Mouse (Mus musculus): ENCODE results near the gene Ccdc142.
A peak's percentile ranks its signal among the peaks of the same experiment; 100 is the strongest.

Ccdc142 gene

GRCm38 (mm10) chr6:83117616-83118015, 16.2 kb downstream of the Ccdc142 start:
- no peak for DNase-seq (ENCODE audit: low read depth, low spot score)

- DNase-seq (ENCODE audit: low read depth, low spot score), result no peak
Observed at GRCm38 (mm10) chr6:83118369-83118768, 17.0 kb downstream of the Ccdc142 start.

GRCm38 (mm10) chr6:83118825-83119733, 17.7 kb downstream of the Ccdc142 start:
- DNase-seq (ENCODE audit: low read depth, low spot score), result no peak

- no peak for DNase-seq (ENCODE audit: low read depth, low spot score)
Observed at GRCm38 (mm10) chr6:83119734-83120051, 18.3 kb downstream of the Ccdc142 start.

- peak; percentile 100 for DNase-seq (ENCODE audit: low read depth, low spot score)
Observed at GRCm38 (mm10) chr6:83120930-83121862, 19.8 kb downstream of the Ccdc142 start, which contains the start of gene Wbp1. TSS of gene Wbp1 (minus strand) at chr6:83121559.

- no peak for DNase-seq (ENCODE audit: low read depth, low spot score)
Observed at GRCm38 (mm10) chr6:83121863-83122710, 20.7 kb downstream of the Ccdc142 start.

GRCm38 (mm10) chr6:83122961-83123360, 21.6 kb downstream of the Ccdc142 start:
- no peak for DNase-seq (ENCODE audit: low read depth, low spot score)

GRCm38 (mm10) chr6:83124851-83125312, 23.5 kb downstream of the Ccdc142 start:
- DNase-seq (ENCODE audit: low read depth, low spot score), result peak; percentile 97

GRCm38 (mm10) chr6:83125331-83125730, 23.9 kb downstream of the Ccdc142 start, which contains the start of gene Ino80b:
TSS of gene Ino80b (minus strand) at chr6:83125431.
- no peak for DNase-seq (ENCODE audit: low read depth, low spot score)

- peak; percentile 47 for DNase-seq (ENCODE audit: low read depth, low spot score)
Observed at GRCm38 (mm10) chr6:83127419-83127818, 26.0 kb downstream of the Ccdc142 start.

- no peak for DNase-seq (ENCODE audit: low read depth, low spot score)
Observed at GRCm38 (mm10) chr6:83131469-83132034, 30.2 kb downstream of the Ccdc142 start.

GRCm38 (mm10) chr6:83132176-83132919, 30.9 kb downstream of the Ccdc142 start:
- peak; percentile 35 for DNase-seq (ENCODE audit: low read depth, low spot score)

GRCm38 (mm10) chr6:83134226-83134625, 32.8 kb downstream of the Ccdc142 start:
- DNase-seq (ENCODE audit: low read depth, low spot score), result no peak

- DNase-seq (ENCODE audit: low read depth, low spot score), result no peak
Observed at GRCm38 (mm10) chr6:83134951-83135513, 33.6 kb downstream of the Ccdc142 start, which contains the start of gene Rtkn. TSS of gene Rtkn (plus strand) at chr6:83135463.

- peak; percentile 34 for DNase-seq (ENCODE audit: low read depth, low spot score)
Observed at GRCm38 (mm10) chr6:83135571-83136161, 34.3 kb downstream of the Ccdc142 start.

- DNase-seq (ENCODE audit: low read depth, low spot score), result no peak
Observed at GRCm38 (mm10) chr6:83136291-83136880, 35.0 kb downstream of the Ccdc142 start.

GRCm38 (mm10) chr6:83136881-83137575, 35.6 kb downstream of the Ccdc142 start:
- peak; percentile 44 for DNase-seq (ENCODE audit: low read depth, low spot score)

- DNase-seq (ENCODE audit: low read depth, low spot score), result peak; percentile 50
Observed at GRCm38 (mm10) chr6:83137576-83137950, 36.2 kb downstream of the Ccdc142 start.

Measured in ES-CJ7 (cell line).